Comparison of ENCODE assay signal across 7 mouse cellular contexts in the genomic region with DNA sequence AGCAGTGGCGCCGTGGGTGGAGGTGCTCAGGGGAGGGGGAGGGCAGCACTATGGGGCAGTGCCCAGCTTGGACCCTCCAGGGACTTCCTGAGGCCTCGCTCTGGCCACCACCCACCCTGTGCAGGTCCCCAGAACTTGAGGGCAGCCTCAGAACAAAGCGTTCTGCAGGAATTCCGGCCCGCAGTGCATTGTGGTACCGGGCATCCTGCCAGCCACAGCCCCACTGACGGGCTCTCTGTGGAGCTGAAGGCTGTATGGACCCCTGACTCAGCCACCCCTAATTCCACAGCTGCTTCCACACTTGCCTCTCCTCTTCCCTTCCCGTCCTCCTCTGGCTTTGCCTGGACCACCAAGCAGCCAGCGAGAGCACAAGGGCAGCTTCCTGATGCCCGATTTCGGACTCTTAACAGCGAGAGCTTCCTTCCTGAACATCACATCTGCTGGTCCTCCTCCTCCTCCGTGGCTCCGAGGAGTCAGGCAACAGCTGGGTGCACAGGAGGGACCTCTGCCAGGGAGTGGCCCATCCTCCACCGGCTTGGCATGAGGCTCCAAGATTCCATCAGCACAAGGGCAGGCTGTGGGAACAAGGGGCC. TPM values are rescaled to one million over a fixed set of nuclear protein-coding genes. Genes with fewer than 3 reads are reported as not detected.
DNase-seq lines count a peak whose midpoint lies in the region; ATAC-seq lines count a peak whose summit lies in the region.

No protein-coding gene starts in this region.

- H3K4me2 ChIP-seq in heart, embryonic 13.5 days, result no peak overlapping the region
- no peak overlapping the region for H3K4me2 ChIP-seq in forebrain, embryonic 13.5 days

- ATAC-seq in heart, embryonic 13.5 days (ENCODE audit: extremely low read depth, insufficient number of reproducible peaks, low FRiP score, low TSS enrichment), result peak; percentile 24; the same call in 1 of the 2 replicates
- ATAC-seq in forebrain, embryonic 13.5 days, result no peak

- peaks cover 12% of the 10 kb centered on the region; the same call in 1 of the 2 replicates for H3K27me3 ChIP-seq in heart, embryonic 13.5 days (replicated peaks)
- H3K27me3 ChIP-seq in limb, embryonic 10.5 days (ENCODE audit: low read depth, poor library complexity, severe bottlenecking), result no peaks in the 10 kb centered on the region
- no peaks in the 10 kb centered on the region for H3K27me3 ChIP-seq in forebrain, embryonic 13.5 days

- H3K4me1 ChIP-seq in heart, embryonic 13.5 days, result peaks cover 12% of the 10 kb centered on the region; the same call in 1 of the 2 replicates
- peaks cover 22% of the 10 kb centered on the region for H3K4me1 ChIP-seq in limb, embryonic 10.5 days
- H3K4me1 ChIP-seq in forebrain, embryonic 13.5 days, result peaks cover 8% of the 10 kb centered on the region; the same call in 1 of the 2 replicates

- H3K27ac ChIP-seq in heart, embryonic 13.5 days (replicated peaks), result no peak overlapping the region
- H3K27ac ChIP-seq in limb, embryonic 10.5 days, result peak overlapping the region; percentile 30; the same call in 1 of the 2 replicates
- no peak overlapping the region for H3K27ac ChIP-seq in forebrain, embryonic 13.5 days

- H3K36me3 ChIP-seq in heart, embryonic 13.5 days, result no peaks in the 10 kb centered on the region
- no peaks in the 10 kb centered on the region for H3K36me3 ChIP-seq in limb, embryonic 10.5 days
- no peaks in the 10 kb centered on the region for H3K36me3 ChIP-seq in forebrain, embryonic 13.5 days (ENCODE audit: poor library complexity, severe bottlenecking)

- no peak overlapping the region for H3K9ac ChIP-seq in heart, embryonic 13.5 days
- H3K9ac ChIP-seq in forebrain, embryonic 13.5 days, result no peak overlapping the region

- peak; percentile 41 for DNase-seq in left cerebral cortex, postnatal 4 days
- DNase-seq in left cerebral cortex, adult 8-10 months (ENCODE audit: low spot score in 2 of 2), result no peak
- DNase-seq in brain, adult 2 months (ENCODE audit: low read depth, low spot score), result peak; percentile 78
- no peak for DNase-seq in limb, embryonic 10.5 days (ENCODE audit: low spot score)
- DNase-seq in testis, postnatal 14 days (ENCODE audit: low spot score), result peak; percentile 52

- intact Hi-C loops in left cerebral cortex, postnatal 4 days (cut with DNase I), result no loop called here

- WGBS in heart, embryonic 13.5 days, result 65% methylated on average over 16 of the region's 16 CpGs
- WGBS in limb, embryonic 10.5 days, result 81% methylated on average over 16 of the region's 16 CpGs
- 71% methylated on average over 15 of the region's 16 CpGs for WGBS in forebrain, embryonic 13.5 days

- H3K9me3 ChIP-seq in heart, embryonic 13.5 days, result peaks cover 5% of the 10 kb centered on the region; the same call in 1 of the 2 replicates
- H3K9me3 ChIP-seq in limb, embryonic 10.5 days (replicated peaks), result no peaks in the 10 kb centered on the region
- no peaks in the 10 kb centered on the region; the same call in 1 of the 2 replicates for H3K9me3 ChIP-seq in forebrain, embryonic 13.5 days (replicated peaks)

- no peak overlapping the region for H3K4me3 ChIP-seq in heart, embryonic 13.5 days
- H3K4me3 ChIP-seq in limb, embryonic 10.5 days, result no peak overlapping the region
- H3K4me3 ChIP-seq in forebrain, embryonic 13.5 days, result no peak overlapping the region

RNA-seq across cellular contexts. Expression of a gene that starts 46.2 kb away (rescaled TPM):
- total RNA-seq in left cerebral cortex, postnatal 4 days (2021), result 1 to 10 TPM; 2.6 to 3.1 TPM
- total RNA-seq in left cerebral cortex, adult 8-10 months (2022), result 1 to 10 TPM; 4.4 to 6.8 (median 6.2) TPM
- polyA plus RNA-seq in heart, embryonic 13.5 days (2015; fragmentation: Nextera tagmentation; extraction: Ambion mirVana), result 14.3 and 17.6 TPM in 2 replicates
- polyA plus RNA-seq in limb, embryonic 10.5 days (2016; fragmentation: Nextera tagmentation; extraction: Ambion mirVana), result 6.8 and 9.0 TPM in 2 replicates
- 2.3 and 3.2 TPM in 2 replicates for polyA plus RNA-seq in forebrain, embryonic 13.5 days (2015; fragmentation: Nextera tagmentation; extraction: Ambion mirVana)

Comparison
In these comparisons a context has a peak if more than half of its experiments do, and no peak if none do; other contexts are left out.
1. DNase-seq: peak in left cerebral cortex, postnatal 4 days (single experiment), brain, adult 2 months (single experiment) and testis, postnatal 14 days (single experiment); none in left cerebral cortex, adult 8-10 months (0 of 2) and limb, embryonic 10.5 days (single experiment).